Mouse (Mus musculus) brown adipose tissue, adult 24 weeks (tissue): ENCODE measurements around the gene Cep135. TPM values are rescaled to one million over a fixed set of nuclear protein-coding genes. Genes with fewer than 3 reads are reported as not detected.

ENCODE experiments used
- H3K27ac ChIP-seq: fragments of 200-500 bp; replicated peaks from 2 replicates; pipeline ENCODE4 v1.5.1; 2012; ENCODE audit warnings: low read depth, mild to moderate bottlenecking, low read length
- H3K4me1 ChIP-seq: fragments of 200-500 bp; 2 replicates; pipeline ENCODE4 v1.6.1; 2012; ENCODE audit warnings: low read length, mixed read lengths; ENCODE audit not compliant: control insufficient read depth, insufficient read depth, insufficient read length
- H3K4me3 ChIP-seq: fragments of 200-500 bp; 2 replicates; pipeline ENCODE4 v1.5.1; 2012; ENCODE audit warnings: low read depth, mild to moderate bottlenecking, low read length, moderate library complexity; ENCODE audit not compliant: insufficient read depth
- polyA plus RNA-seq: library from polyadenylated mRNA; stranded (reverse); fragments of >200 nt; gene quantifications from 2 replicates; pipeline ENCODE4 v1.2.4, GENCODE M21; 2012; ENCODE audit not compliant: missing spikeins, insufficient read depth, insufficient read length

Gene Cep135
- polyA plus RNA-seq, 1 experiment, result 2.1 TPM

- no peak overlapping the region for H3K4me3 ChIP-seq
- H3K4me1 ChIP-seq, result peaks cover 4% of the 10 kb centered on the region; the same call in 1 of the 2 replicates
- H3K27ac ChIP-seq, result no peak overlapping the region
Observed at GRCm38 (mm10) chr5:76659958-76660635, 71.6 kb downstream of the Cep135 start.

DNA sequence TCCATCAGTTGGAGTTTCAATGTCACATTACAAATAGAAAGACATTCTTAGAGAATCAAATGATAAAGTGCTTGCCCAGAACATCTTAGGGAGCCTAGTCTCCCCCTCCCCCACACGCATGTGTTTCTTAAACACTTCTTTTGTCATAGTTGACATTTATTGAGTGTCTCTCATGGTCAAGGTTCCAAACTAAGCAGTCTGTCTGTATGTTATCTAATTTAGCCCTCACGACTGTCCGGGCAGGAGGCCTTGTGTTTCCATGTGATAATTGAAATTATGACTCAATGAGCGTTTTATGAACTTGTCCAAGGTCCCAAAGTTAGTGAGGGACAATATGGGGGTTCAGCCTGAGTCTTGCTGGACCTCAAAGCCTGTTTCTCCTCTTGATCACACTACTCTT is 72.8 kb downstream of the Cep135 start:
- H3K4me1 ChIP-seq, result peaks cover 4% of the 10 kb centered on the region; the same call in 1 of the 2 replicates
- no peak overlapping the region for H3K4me3 ChIP-seq
- no peak overlapping the region for H3K27ac ChIP-seq

GRCm38 (mm10) chr5:76664936-76665335 is 76.4 kb downstream of the Cep135 start:
- Histone ChIP-seq H3K4me1 (no peaks in the 10 kb centered on the region), H3K27ac (no peak overlapping the region), H3K4me3 (no peak overlapping the region)

DNA sequence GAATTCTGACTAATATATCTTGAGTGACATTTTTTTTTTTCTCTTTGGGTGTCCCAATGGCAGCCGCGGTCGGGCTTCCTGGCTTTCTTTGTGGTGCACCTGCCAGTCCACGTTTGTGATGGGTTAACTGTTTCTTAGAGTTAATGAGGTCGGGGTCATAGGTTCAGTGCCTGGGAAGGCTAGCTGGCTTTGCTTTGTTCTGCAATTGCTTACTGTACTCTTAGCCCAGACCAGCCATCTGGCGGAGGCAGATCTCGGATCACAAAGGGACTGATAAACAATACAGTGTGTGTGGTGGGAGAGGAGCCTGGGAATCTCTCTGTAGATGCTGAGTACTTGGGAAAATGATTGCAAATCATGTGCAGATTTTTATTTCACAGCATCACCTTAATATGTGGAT is 76.9 kb downstream of the Cep135 start:
- Histone ChIP-seq H3K27ac (no peak overlapping the region), H3K4me1 (no peaks in the 10 kb centered on the region), H3K4me3 (no peak overlapping the region)

- Histone ChIP-seq H3K4me3 (no peak overlapping the region), H3K4me1 (no peaks in the 10 kb centered on the region), H3K27ac (no peak overlapping the region)
Observed at GRCm38 (mm10) chr5:76666026-76666756, 77.7 kb downstream of the Cep135 start.

GRCm38 (mm10) chr5:76668118-76668517 is 79.6 kb downstream of the Cep135 start:
- Histone ChIP-seq H3K4me1 (no peaks in the 10 kb centered on the region), H3K4me3 (no peak overlapping the region), H3K27ac (no peak overlapping the region)

DNA sequence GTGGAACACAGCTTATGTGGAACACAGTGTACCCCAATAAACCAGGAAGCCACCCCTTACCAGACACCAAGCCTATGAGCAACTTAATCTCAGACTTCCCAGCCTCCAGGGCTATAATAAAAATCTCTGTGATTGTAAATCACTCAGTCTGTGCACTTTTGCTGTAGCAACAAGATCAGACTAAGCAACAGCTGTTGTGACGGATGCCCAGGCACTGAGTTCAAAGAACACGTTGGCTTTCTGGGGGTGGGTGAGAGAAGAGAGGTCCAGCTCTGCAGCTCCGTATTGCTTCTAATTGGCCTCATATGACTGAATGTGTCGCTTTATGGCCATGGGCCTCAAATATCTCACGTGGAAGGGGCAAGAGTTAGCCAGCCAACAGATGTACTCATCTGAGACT is 80.0 kb downstream of the Cep135 start:
- Histone ChIP-seq H3K4me3 (no peak overlapping the region), H3K27ac (no peak overlapping the region), H3K4me1 (no peaks in the 10 kb centered on the region)

- Histone ChIP-seq H3K4me3 (no peak overlapping the region), H3K4me1 (no peaks in the 10 kb centered on the region), H3K27ac (no peak overlapping the region)
Observed at GRCm38 (mm10) chr5:76670183-76670582, 81.7 kb downstream of the Cep135 start.

GRCm38 (mm10) chr5:76674022-76674653 is 85.6 kb downstream of the Cep135 start:
- H3K4me3 ChIP-seq, result no peak overlapping the region
- no peaks in the 10 kb centered on the region for H3K4me1 ChIP-seq
- no peak overlapping the region for H3K27ac ChIP-seq

DNA sequence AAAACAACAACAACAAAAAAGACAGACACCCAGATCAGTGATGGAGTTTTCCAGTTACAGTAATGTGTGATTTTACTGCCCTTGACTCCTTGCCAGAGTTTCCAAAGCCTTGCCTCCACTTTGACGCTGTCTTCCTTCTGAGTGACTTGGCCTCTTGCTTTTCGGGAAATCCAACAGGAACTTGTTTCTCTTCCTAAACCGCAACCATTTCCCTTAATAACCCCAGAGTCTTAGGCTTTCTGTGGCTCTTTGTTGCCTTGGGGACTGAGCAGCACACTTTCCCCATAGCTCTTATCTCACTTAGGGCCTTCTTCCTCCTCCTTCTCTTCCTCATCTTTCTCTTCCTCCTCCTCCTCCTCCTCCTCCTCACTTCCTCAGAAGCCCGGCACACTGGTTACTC is 86.9 kb downstream of the Cep135 start:
- no peak overlapping the region for H3K27ac ChIP-seq
- no peaks in the 10 kb centered on the region for H3K4me1 ChIP-seq
- no peak overlapping the region for H3K4me3 ChIP-seq

GRCm38 (mm10) chr5:76680959-76681358 is 92.5 kb downstream of the Cep135 start:
- H3K27ac ChIP-seq, result no peak overlapping the region
- no peaks in the 10 kb centered on the region for H3K4me1 ChIP-seq
- no peak overlapping the region for H3K4me3 ChIP-seq

- Histone ChIP-seq H3K4me3 (no peak overlapping the region), H3K27ac (no peak overlapping the region), H3K4me1 (no peaks in the 10 kb centered on the region)
Observed at GRCm38 (mm10) chr5:76681895-76682656, 93.6 kb downstream of the Cep135 start.

GRCm38 (mm10) chr5:76683455-76683854 is 95.0 kb downstream of the Cep135 start:
- no peak overlapping the region for H3K4me3 ChIP-seq
- H3K27ac ChIP-seq, result no peak overlapping the region
- H3K4me1 ChIP-seq, result no peaks in the 10 kb centered on the region

DNA sequence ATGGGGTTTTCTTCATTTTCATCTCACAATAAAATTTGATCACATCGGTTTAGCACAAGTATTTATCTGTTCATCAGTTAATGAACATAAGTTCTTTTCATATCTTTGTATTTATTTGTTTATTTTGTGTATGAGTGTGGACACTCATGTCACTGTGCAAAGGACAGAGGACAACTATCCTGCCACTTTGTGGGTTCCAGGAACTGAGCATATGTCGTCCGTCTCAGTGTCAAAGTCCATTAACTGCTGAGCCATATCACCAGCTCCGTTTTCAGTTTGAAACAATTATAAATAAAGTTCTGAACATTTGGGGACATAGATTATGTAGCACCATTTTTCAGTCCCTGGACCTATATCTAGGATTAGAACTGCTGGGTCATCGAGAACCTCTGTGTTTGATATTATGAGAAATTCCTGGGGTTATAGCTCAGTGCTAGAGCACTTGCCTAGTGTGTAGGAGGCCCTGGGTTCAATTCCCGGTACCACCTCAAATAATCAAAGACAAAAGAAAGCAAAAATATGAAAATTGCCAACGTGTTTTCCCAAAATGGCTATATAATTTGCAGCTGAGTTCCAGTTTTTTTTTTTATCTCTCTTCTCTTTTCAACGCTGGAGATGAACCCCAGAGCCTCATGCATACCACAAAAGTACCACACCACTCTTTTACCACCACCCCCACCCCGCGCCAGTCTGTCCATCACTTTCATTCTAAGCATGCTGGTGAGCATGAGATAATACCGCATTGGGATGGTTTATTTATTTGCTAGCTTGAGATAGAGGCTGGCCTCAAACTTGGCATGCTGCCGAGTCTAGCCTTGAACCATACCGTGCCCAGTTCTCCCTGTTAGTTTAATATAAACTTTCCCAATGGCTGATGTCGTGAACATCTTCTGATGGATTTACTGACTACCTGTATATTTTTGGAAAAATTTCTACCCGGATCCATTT is 96.4 kb downstream of the Cep135 start:
- no peak overlapping the region for H3K4me3 ChIP-seq
- H3K27ac ChIP-seq, result no peak overlapping the region
- H3K4me1 ChIP-seq, result no peaks in the 10 kb centered on the region
